In the genomic region with DNA sequence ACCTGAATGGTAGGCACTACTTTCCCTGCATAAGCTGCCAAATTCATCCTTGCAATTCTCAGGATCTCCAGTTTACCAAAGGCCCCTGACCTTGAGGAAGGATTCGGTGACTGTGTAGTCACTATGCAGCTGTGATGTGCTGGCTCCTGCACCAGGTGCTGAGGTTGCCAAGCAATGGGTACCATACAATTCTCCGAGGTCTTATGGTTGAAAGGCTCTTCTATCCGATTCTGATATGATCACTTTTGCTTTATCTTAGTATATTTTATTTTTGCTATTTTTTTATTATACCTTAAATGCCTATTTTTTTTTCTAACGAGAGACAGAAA, we compare ENCODE assay signal across 18 mouse cellular contexts. TPM values are rescaled to one million over a fixed set of nuclear protein-coding genes. Genes with fewer than 3 reads are reported as not detected.
DNase-seq lines count a peak whose midpoint lies in the region; ATAC-seq and TF ChIP-seq lines count a peak whose summit lies in the region.
"Had no signal": no experiment of that assay in that cellular context is flagged by ENCODE, and none has a peak within 500 bp of the region (broad histone marks: within the 10 kb centered on the region; RNA-seq: fewer than 3 reads in every experiment).

No protein-coding gene starts in this region.

- WGBS in intestine, embryonic 16.5 days = 76% methylated on average over 4 of the region's 4 CpGs
- 75% methylated on average over 4 of the region's 4 CpGs for WGBS in intestine, embryonic 15.5 days
- 66% methylated on average over 4 of the region's 4 CpGs for WGBS in lung, embryonic 16.5 days
- WGBS in intestine, postnatal 0 days = 76% methylated on average over 4 of the region's 4 CpGs
- WGBS in stomach, embryonic 16.5 days = 76% methylated on average over 4 of the region's 4 CpGs

- DNase-seq in lung, adult 18-20 months = no peak
- DNase-seq: retina, postnatal 1 day; thymus, adult 18-20 months; thymus, postnatal 25 days had no signal

- H3K4me3 ChIP-seq in intestine, embryonic 16.5 days (ENCODE audit: low read length) = no peak overlapping the region
- H3K4me3 ChIP-seq in intestine, embryonic 15.5 days (replicated peaks) = no peak overlapping the region
- no peak overlapping the region for H3K4me3 ChIP-seq in lung, embryonic 16.5 days (ENCODE audit: low read length)
- H3K4me3 ChIP-seq in intestine, postnatal 0 days (ENCODE audit: low read depth, low read length) = no peak overlapping the region
- H3K4me3 ChIP-seq in stomach, embryonic 16.5 days (replicated peaks; ENCODE audit: low read length) = no peak overlapping the region
- H3K4me3 ChIP-seq: forebrain, embryonic 15.5 days; heart, adult 2 months; heart, embryonic 12.5 days; limb, embryonic 12.5 days; midbrain, embryonic 13.5 days; neural tube, embryonic 15.5 days had no signal

- no peak overlapping the region for H3K27ac ChIP-seq in intestine, embryonic 16.5 days (ENCODE audit: low read length)
- H3K27ac ChIP-seq in intestine, embryonic 15.5 days = no peak overlapping the region
- H3K27ac ChIP-seq in lung, embryonic 16.5 days (ENCODE audit: low read length) = peak overlapping the region; percentile 4; the same call in 1 of the 2 replicates
- no peak overlapping the region for H3K27ac ChIP-seq in intestine, postnatal 0 days (ENCODE audit: low read depth, low read length)
- H3K27ac ChIP-seq in stomach, embryonic 16.5 days (ENCODE audit: low read length) = peak overlapping the region; percentile 79; the same call in 1 of the 2 replicates
- H3K27ac ChIP-seq: forebrain, embryonic 15.5 days; heart, adult 2 months; hindbrain, embryonic 14.5 days; limb, embryonic 12.5 days; midbrain, embryonic 13.5 days; neural tube, embryonic 15.5 days had no signal

- H3K9ac ChIP-seq in intestine, embryonic 16.5 days (ENCODE audit: low read depth, low read length) = no peak overlapping the region
- H3K9ac ChIP-seq in intestine, embryonic 15.5 days = no peak overlapping the region
- H3K9ac ChIP-seq in lung, embryonic 16.5 days (ENCODE audit: low read length) = no peak overlapping the region
- H3K9ac ChIP-seq in intestine, postnatal 0 days (ENCODE audit: low read depth, low read length) = no peak overlapping the region
- no peak overlapping the region for H3K9ac ChIP-seq in stomach, embryonic 16.5 days (ENCODE audit: low read length)
- H3K9ac ChIP-seq: forebrain, embryonic 15.5 days; heart, embryonic 12.5 days; hindbrain, embryonic 14.5 days; limb, embryonic 12.5 days; midbrain, embryonic 13.5 days; neural tube, embryonic 15.5 days had no signal

- H3K9me3 ChIP-seq in intestine, embryonic 16.5 days (ENCODE audit: control insufficient read depth, low read length) = no peaks in the 10 kb centered on the region
- no peaks in the 10 kb centered on the region for H3K9me3 ChIP-seq in intestine, embryonic 15.5 days
- no peaks in the 10 kb centered on the region for H3K9me3 ChIP-seq in lung, embryonic 16.5 days (ENCODE audit: control insufficient read depth, low read length)
- no peaks in the 10 kb centered on the region for H3K9me3 ChIP-seq in intestine, postnatal 0 days (ENCODE audit: control insufficient read depth)
- H3K9me3 ChIP-seq in stomach, embryonic 16.5 days (replicated peaks; ENCODE audit: control insufficient read depth, low read length) = no peaks in the 10 kb centered on the region
- H3K9me3 ChIP-seq: forebrain, embryonic 15.5 days; heart, embryonic 12.5 days; limb, embryonic 12.5 days; midbrain, embryonic 13.5 days; neural tube, embryonic 15.5 days had no signal

- no peak for TF ChIP-seq CTCF in intestine, postnatal 0 days (IDR thresholded peaks at IDR 0.05; ENCODE audit: low read depth)

- no peaks in the 10 kb centered on the region for H3K36me3 ChIP-seq in intestine, embryonic 16.5 days (ENCODE audit: control insufficient read depth, insufficient read depth, low read length)
- H3K36me3 ChIP-seq in intestine, embryonic 15.5 days = no peaks in the 10 kb centered on the region
- H3K36me3 ChIP-seq in lung, embryonic 16.5 days (ENCODE audit: control insufficient read depth, insufficient read depth, low read length) = no peaks in the 10 kb centered on the region
- H3K36me3 ChIP-seq in intestine, postnatal 0 days (ENCODE audit: control insufficient read depth, insufficient read depth) = no peaks in the 10 kb centered on the region
- no peaks in the 10 kb centered on the region for H3K36me3 ChIP-seq in stomach, embryonic 16.5 days (ENCODE audit: control insufficient read depth, insufficient read depth, low read length)
- H3K36me3 ChIP-seq: forebrain, embryonic 15.5 days; heart, embryonic 12.5 days; limb, embryonic 12.5 days; midbrain, embryonic 13.5 days; neural tube, embryonic 15.5 days had no signal

- ATAC-seq in intestine, embryonic 16.5 days = peak; percentile 57
- no peak for ATAC-seq in intestine, embryonic 15.5 days
- ATAC-seq in lung, embryonic 16.5 days (ENCODE audit: low read depth) = 0 out of 2 replicates have a peak, but pooled peaks have one; percentile 9
- peak; percentile 19; the same call in 1 of the 2 replicates for ATAC-seq in intestine, postnatal 0 days
- no peak for ATAC-seq in stomach, embryonic 16.5 days (ENCODE audit: insufficient read depth, low FRiP score)
- no peak for ATAC-seq in CD4-positive, CD25-positive, alpha-beta regulatory T cell, adult 4 months

- H3K4me2 ChIP-seq in intestine, embryonic 16.5 days (ENCODE audit: low read depth, low read length) = no peak overlapping the region
- H3K4me2 ChIP-seq in intestine, embryonic 15.5 days (replicated peaks) = no peak overlapping the region
- no peak overlapping the region for H3K4me2 ChIP-seq in lung, embryonic 16.5 days (ENCODE audit: low read depth, low read length)
- no peak overlapping the region for H3K4me2 ChIP-seq in intestine, postnatal 0 days (replicated peaks; ENCODE audit: low read depth)
- H3K4me2 ChIP-seq in stomach, embryonic 16.5 days (ENCODE audit: low read depth, low read length) = no peak overlapping the region
- H3K4me2 ChIP-seq: forebrain, embryonic 15.5 days; heart, embryonic 12.5 days; hindbrain, embryonic 14.5 days; limb, embryonic 12.5 days; liver, embryonic 11.5 days; midbrain, embryonic 13.5 days; neural tube, embryonic 15.5 days had no signal

- H3K4me1 ChIP-seq in intestine, embryonic 16.5 days (ENCODE audit: control insufficient read depth, insufficient read depth, low read length) = peaks cover 13% of the 10 kb centered on the region
- peaks cover 12% of the 10 kb centered on the region for H3K4me1 ChIP-seq in intestine, embryonic 15.5 days (replicated peaks)
- peaks cover 28% of the 10 kb centered on the region for H3K4me1 ChIP-seq in lung, embryonic 16.5 days (replicated peaks; ENCODE audit: control insufficient read depth, insufficient read depth, low read length)
- H3K4me1 ChIP-seq in intestine, postnatal 0 days (replicated peaks; ENCODE audit: control insufficient read depth, insufficient read depth, low read length) = 0 out of 2 replicates have a peak, but pooled peaks cover 3% of the 10 kb centered on the region
- peaks cover 12% of the 10 kb centered on the region; the same call in 1 of the 2 replicates for H3K4me1 ChIP-seq in stomach, embryonic 16.5 days (ENCODE audit: control insufficient read depth, insufficient read depth, low read length)

- no peaks in the 10 kb centered on the region for H3K27me3 ChIP-seq in intestine, embryonic 16.5 days (replicated peaks; ENCODE audit: control insufficient read depth, insufficient read depth, low read length)
- H3K27me3 ChIP-seq in intestine, embryonic 15.5 days (replicated peaks) = no peaks in the 10 kb centered on the region
- H3K27me3 ChIP-seq in lung, embryonic 16.5 days (ENCODE audit: control insufficient read depth, insufficient read depth, low read depth, low read length) = no peaks in the 10 kb centered on the region
- no peaks in the 10 kb centered on the region for H3K27me3 ChIP-seq in intestine, postnatal 0 days (replicated peaks; ENCODE audit: control insufficient read depth, insufficient read depth, low read length)
- H3K27me3 ChIP-seq in stomach, embryonic 16.5 days (ENCODE audit: control insufficient read depth, insufficient read depth, low read length) = no peaks in the 10 kb centered on the region
- H3K27me3 ChIP-seq: forebrain, embryonic 15.5 days; heart, embryonic 12.5 days; limb, embryonic 12.5 days; midbrain, embryonic 13.5 days; neural tube, embryonic 15.5 days had no signal

RNA-seq across cellular contexts. Expression of a gene that starts 11.2 kb away (rescaled TPM):
- polyA plus RNA-seq in intestine, embryonic 16.5 days (2015; fragmentation: Nextera tagmentation; extraction: Ambion mirVana) = 24.1 and 24.6 TPM in 2 replicates
- 32.2 and 32.4 TPM in 2 replicates for polyA plus RNA-seq in intestine, embryonic 15.5 days (2015; fragmentation: Nextera tagmentation; extraction: Ambion mirVana)
- 47.8 and 49.2 TPM in 2 replicates for polyA plus RNA-seq in lung, embryonic 16.5 days (2015; fragmentation: Nextera tagmentation; extraction: Ambion mirVana)
- polyA plus RNA-seq in intestine, postnatal 0 days (2015; fragmentation: Nextera tagmentation; extraction: Ambion mirVana) = 28.8 and 29.7 TPM in 2 replicates
- polyA plus RNA-seq in stomach, embryonic 16.5 days (2015; fragmentation: Nextera tagmentation; extraction: Ambion mirVana) = 32.0 and 34.3 TPM in 2 replicates
- 1 to 10 TPM in 1 of 2 experiments, under 1 TPM in 1; 0.76 to 1.0 TPM for polyA plus RNA-seq in CD4-positive, CD25-positive, alpha-beta regulatory T cell, adult 4 months (2017; shearing (Covaris generic))

Comparison
In these comparisons a context has a peak if more than half of its experiments do, and no peak if none do; other contexts are left out.
1. ATAC-seq: peak in intestine, embryonic 16.5 days (single experiment), lung, embryonic 16.5 days (single experiment) and intestine, postnatal 0 days (single experiment); none in intestine, embryonic 15.5 days (single experiment), stomach, embryonic 16.5 days (single experiment) and CD4-positive, CD25-positive, alpha-beta regulatory T cell, adult 4 months (single experiment).
2. H3K27ac ChIP-seq: peak in lung, embryonic 16.5 days (single experiment) and stomach, embryonic 16.5 days (single experiment); none in intestine, embryonic 16.5 days (single experiment), intestine, embryonic 15.5 days (single experiment) and intestine, postnatal 0 days (single experiment).
3. RNA of a gene that starts 11.2 kb away (polyA plus RNA-seq): 47.8 to 49.2 TPM in lung, embryonic 16.5 days, 32.0 to 34.3 TPM in stomach, embryonic 16.5 days, 32.2 to 32.4 TPM in intestine, embryonic 15.5 days, 28.8 to 29.7 TPM in intestine, postnatal 0 days and 24.1 to 24.6 TPM in intestine, embryonic 16.5 days; 0.76 to 1.0 TPM in CD4-positive, CD25-positive, alpha-beta regulatory T cell, adult 4 months; every median in the first group is over 10 times any median in the second.